Mouse (Mus musculus) lung, embryonic 15.5 days (tissue): ENCODE data around the gene Zc3h15. TPM values are rescaled to one million over a fixed set of nuclear protein-coding genes. Genes with fewer than 3 reads are reported as not detected.

Experiments used
- ATAC-seq: fragments of 200-750 bp; cut with Nextera tagmentation; 2 replicates; pipeline ENCODE4 v1.8.0; 2017; ENCODE audit warnings: moderate number of reproducible peaks, borderline replicate concordance; ENCODE audit not compliant: low FRiP score, low TSS enrichment; ENCODE audit errors: extremely low read depth
- H3K27ac ChIP-seq: fragments of 300-500 bp; sonication (generic); 2 replicates; pipeline ENCODE4 v1.5.1; 2015; ENCODE audit warnings: moderate library complexity, mild to moderate bottlenecking, inconsistent platforms
- H3K27me3 ChIP-seq: fragments of 300-500 bp; sonication (generic); 2 replicates; pipeline ENCODE4 v1.6.1; 2015; ENCODE audit warnings: inconsistent platforms
- H3K36me3 ChIP-seq: fragments of 300-500 bp; sonication (generic); 2 replicates; pipeline ENCODE4 v1.6.1; 2015; ENCODE audit warnings: inconsistent platforms
- H3K4me1 ChIP-seq: fragments of 300-500 bp; sonication (generic); 2 replicates; pipeline ENCODE4 v1.6.1; 2015; ENCODE audit warnings: inconsistent platforms
- H3K4me2 ChIP-seq: fragments of 300-500 bp; sonication (generic); 2 replicates; pipeline ENCODE4 v1.6.1; 2015; ENCODE audit warnings: inconsistent platforms, mild to moderate bottlenecking, moderate library complexity
- H3K4me3 ChIP-seq: fragments of 300-500 bp; sonication (generic); 2 replicates; pipeline ENCODE4 v1.5.1; 2015; ENCODE audit warnings: mild to moderate bottlenecking, inconsistent platforms
- H3K9ac ChIP-seq: fragments of 300-500 bp; sonication (generic); 2 replicates; pipeline ENCODE4 v1.6.1; 2015; ENCODE audit warnings: inconsistent platforms
- H3K9me3 ChIP-seq: fragments of 300-500 bp; sonication (generic); 2 replicates; pipeline ENCODE4 v1.6.1; 2016; ENCODE audit warnings: inconsistent platforms
- WGBS: fragments of 180-500 bp; shearing (Covaris S2); methylation state at CpG from one replicate; pipeline ENCODE4 v1.1.7; 2015; 5-methylcytosine and 5-hydroxymethylcytosine counted together
- polyA plus RNA-seq: library from polyadenylated mRNA; unstranded; fragments of >200 nt; fragmentation: Nextera tagmentation; extraction: Ambion mirVana; gene quantifications from 2 replicates; pipeline ENCODE4 v1.2.1, GENCODE M21; 2015

The Zc3h15 gene
- 99.7 and 106 TPM in 2 replicates for polyA plus RNA-seq

- Histone ChIP-seq H3K4me3 (peak within 1 kb of the TSS; percentile 98), H3K27me3 (no peaks in the 10 kb centered on the region), H3K27ac (peak within 1 kb of the TSS; percentile 91), H3K9ac (peak within 1 kb of the TSS; percentile 95), H3K4me2 (peak within 1 kb of the TSS; percentile 68), H3K36me3 (no peaks in the 10 kb centered on the region), H3K4me1 (peaks cover 13% of the 10 kb centered on the region), H3K9me3 (no peaks in the 10 kb centered on the region)
- peak; percentile 99 for ATAC-seq
- under 1% methylated on average over 78 of the region's 100 CpGs for WGBS
Measured at GRCm38 (mm10) chr2:83644276-83645252, at the start of gene Zc3h15. TSS of gene Zc3h15 (plus strand) at chr2:83644435.

- H3K4me3 ChIP-seq, result no peak overlapping the region
- no peaks in the 10 kb centered on the region for H3K27me3 ChIP-seq
- no peak overlapping the region for H3K4me2 ChIP-seq
- 79% methylated on average over 11 of the region's 11 CpGs for WGBS
- H3K4me1 ChIP-seq, result no peaks in the 10 kb centered on the region
- no peak for ATAC-seq
- H3K9ac ChIP-seq, result no peak overlapping the region
- no peaks in the 10 kb centered on the region for H3K9me3 ChIP-seq
- H3K27ac ChIP-seq, result no peak overlapping the region
- no peaks in the 10 kb centered on the region for H3K36me3 ChIP-seq
Measured at GRCm38 (mm10) chr2:83620558-83621367, 23.5 kb upstream of the Zc3h15 start.

GRCm38 (mm10) chr2:83621511-83621910 is 22.7 kb upstream of the Zc3h15 start:
- no peaks in the 10 kb centered on the region for H3K27me3 ChIP-seq
- H3K4me3 ChIP-seq, result no peak overlapping the region
- H3K4me2 ChIP-seq, result no peak overlapping the region
- no peaks in the 10 kb centered on the region for H3K36me3 ChIP-seq
- no peak overlapping the region for H3K27ac ChIP-seq
- 63% methylated on average over 4 of the region's 4 CpGs for WGBS
- H3K4me1 ChIP-seq, result no peaks in the 10 kb centered on the region
- no peak overlapping the region for H3K9ac ChIP-seq
- H3K9me3 ChIP-seq, result no peaks in the 10 kb centered on the region
- no peak for ATAC-seq

DNA sequence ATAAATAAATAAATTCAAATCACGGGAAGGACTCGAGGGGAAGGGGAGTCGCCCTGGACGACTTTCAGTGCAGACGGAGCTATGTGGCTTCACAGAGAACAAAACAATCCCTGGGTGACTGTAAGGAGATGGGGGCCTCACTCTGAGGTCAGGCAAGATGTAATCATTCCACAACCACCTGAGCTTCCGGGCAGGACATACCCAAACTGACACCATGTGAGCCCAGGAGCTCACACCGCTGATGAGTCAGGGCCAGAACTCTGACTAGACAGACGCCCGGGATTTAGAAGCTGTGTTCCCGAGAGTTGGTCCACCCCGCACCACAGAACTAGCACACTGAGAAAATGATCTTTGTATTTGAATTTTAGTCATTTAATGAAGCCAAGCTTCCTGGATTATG is 21.4 kb upstream of the Zc3h15 start:
- no peak for ATAC-seq
- 25% methylated on average over 11 of the region's 11 CpGs for WGBS
- Histone ChIP-seq H3K4me3 (no peak overlapping the region), H3K9me3 (no peaks in the 10 kb centered on the region), H3K9ac (no peak overlapping the region), H3K4me2 (peak overlapping the region; percentile 17; the same call in 1 of the 2 replicates), H3K36me3 (no peaks in the 10 kb centered on the region), H3K27ac (no peak overlapping the region), H3K4me1 (no peaks in the 10 kb centered on the region), H3K27me3 (no peaks in the 10 kb centered on the region)

GRCm38 (mm10) chr2:83624045-83624444 is 20.2 kb upstream of the Zc3h15 start:
- Histone ChIP-seq H3K27me3 (no peaks in the 10 kb centered on the region), H3K4me1 (no peaks in the 10 kb centered on the region), H3K9ac (no peak overlapping the region), H3K4me2 (no peak overlapping the region), H3K27ac (no peak overlapping the region), H3K9me3 (no peaks in the 10 kb centered on the region), H3K4me3 (no peak overlapping the region), H3K36me3 (no peaks in the 10 kb centered on the region)
- no peak for ATAC-seq
- WGBS, result 54% methylated on average over 4 of the region's 4 CpGs

DNA sequence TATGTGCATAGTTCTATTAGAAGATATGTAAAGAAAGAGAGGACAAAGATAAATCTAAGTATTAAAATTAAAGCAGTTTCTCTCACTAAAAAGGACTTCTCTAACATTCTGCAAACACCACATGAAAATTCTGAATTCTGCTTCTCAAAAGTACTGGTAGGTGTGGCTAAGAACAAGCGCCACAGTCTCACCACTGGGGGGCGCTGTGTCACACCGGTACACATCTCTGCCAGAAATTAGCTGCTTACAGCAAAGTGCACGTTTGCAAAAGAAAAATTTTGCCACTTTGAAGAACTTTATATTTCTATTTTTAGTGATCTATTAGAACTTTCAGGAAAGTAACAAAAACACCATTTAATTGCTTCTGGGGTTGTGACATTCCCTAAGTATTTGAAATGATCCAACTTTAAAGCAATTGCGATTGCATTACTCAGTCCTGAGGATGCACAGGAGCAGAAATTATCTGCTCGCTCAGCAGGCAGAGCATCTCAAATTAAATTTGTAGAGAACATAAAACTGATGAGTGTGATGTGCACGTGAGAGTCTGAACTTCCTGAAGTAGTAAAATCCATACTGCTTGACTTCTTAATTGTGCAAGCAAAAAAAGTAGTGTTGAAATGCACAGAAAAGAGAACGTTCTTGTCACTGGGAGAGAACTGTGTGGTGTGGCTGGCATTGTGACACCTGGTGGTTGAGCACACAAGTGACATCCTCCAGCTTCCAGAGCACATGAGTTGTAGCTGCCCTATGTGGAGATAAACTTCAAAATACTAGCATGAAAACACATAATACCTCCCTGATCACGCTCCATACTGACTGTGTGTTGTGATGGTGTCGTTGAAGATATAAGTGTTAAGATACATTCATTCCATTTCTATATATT is 18.8 kb upstream of the Zc3h15 start:
- H3K4me3 ChIP-seq, result no peak overlapping the region
- no peak for ATAC-seq
- H3K4me1 ChIP-seq, result no peaks in the 10 kb centered on the region
- H3K27ac ChIP-seq, result no peak overlapping the region
- H3K9me3 ChIP-seq, result no peaks in the 10 kb centered on the region
- 31% methylated on average over 10 of the region's 10 CpGs for WGBS
- no peak overlapping the region for H3K4me2 ChIP-seq
- H3K9ac ChIP-seq, result no peak overlapping the region
- no peaks in the 10 kb centered on the region for H3K36me3 ChIP-seq
- no peaks in the 10 kb centered on the region for H3K27me3 ChIP-seq

GRCm38 (mm10) chr2:83626881-83627280 is 17.4 kb upstream of the Zc3h15 start:
- H3K27me3 ChIP-seq, result no peaks in the 10 kb centered on the region

GRCm38 (mm10) chr2:83627495-83627894 is 16.7 kb upstream of the Zc3h15 start:
- no peaks in the 10 kb centered on the region for H3K4me1 ChIP-seq
- H3K27ac ChIP-seq, result no peak overlapping the region
- no peaks in the 10 kb centered on the region for H3K9me3 ChIP-seq
- no peak for ATAC-seq
- H3K4me3 ChIP-seq, result no peak overlapping the region
- WGBS, result 75% methylated on average over 9 of the region's 9 CpGs
- H3K36me3 ChIP-seq, result no peaks in the 10 kb centered on the region
- no peaks in the 10 kb centered on the region for H3K27me3 ChIP-seq
- H3K9ac ChIP-seq, result no peak overlapping the region
- H3K4me2 ChIP-seq, result no peak overlapping the region

More at GRCm38 (mm10) chr2:83626881-83627280, 17.4 kb upstream of the Zc3h15 start:
- no peak for ATAC-seq
- H3K9ac ChIP-seq, result no peak overlapping the region
- no peak overlapping the region for H3K27ac ChIP-seq
- H3K4me3 ChIP-seq, result no peak overlapping the region
- no peaks in the 10 kb centered on the region for H3K9me3 ChIP-seq
- H3K4me2 ChIP-seq, result no peak overlapping the region
- no peaks in the 10 kb centered on the region for H3K36me3 ChIP-seq
- no peaks in the 10 kb centered on the region for H3K4me1 ChIP-seq
- 75% methylated on average over 9 of the region's 9 CpGs for WGBS

DNA sequence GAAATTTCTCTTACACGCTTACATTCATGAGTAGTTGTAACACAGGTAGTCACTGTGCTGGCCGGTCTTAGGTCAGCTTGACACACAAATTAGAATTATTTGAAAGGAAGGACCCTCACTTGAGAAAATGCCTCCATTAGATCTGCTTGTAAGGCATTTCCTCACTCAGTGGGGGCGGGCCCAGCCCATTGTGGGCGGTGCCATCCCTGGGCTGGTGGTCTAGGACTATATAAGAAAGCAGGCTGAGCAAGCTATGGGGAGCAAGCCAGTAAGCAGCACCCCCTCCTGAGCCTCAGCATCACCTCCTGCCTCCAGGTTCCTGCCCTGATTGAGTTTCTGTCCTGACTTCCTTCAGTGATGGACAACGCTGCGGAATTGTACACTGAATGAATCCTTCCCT is 16.3 kb upstream of the Zc3h15 start:
- no peak overlapping the region for H3K4me3 ChIP-seq
- no peaks in the 10 kb centered on the region for H3K36me3 ChIP-seq
- 87% methylated on average over 6 of the region's 6 CpGs for WGBS
- H3K4me2 ChIP-seq, result no peak overlapping the region
- no peaks in the 10 kb centered on the region for H3K27me3 ChIP-seq
- H3K4me1 ChIP-seq, result no peaks in the 10 kb centered on the region
- no peak for ATAC-seq
- no peak overlapping the region for H3K27ac ChIP-seq
- no peak overlapping the region for H3K9ac ChIP-seq
- H3K9me3 ChIP-seq, result no peaks in the 10 kb centered on the region

DNA sequence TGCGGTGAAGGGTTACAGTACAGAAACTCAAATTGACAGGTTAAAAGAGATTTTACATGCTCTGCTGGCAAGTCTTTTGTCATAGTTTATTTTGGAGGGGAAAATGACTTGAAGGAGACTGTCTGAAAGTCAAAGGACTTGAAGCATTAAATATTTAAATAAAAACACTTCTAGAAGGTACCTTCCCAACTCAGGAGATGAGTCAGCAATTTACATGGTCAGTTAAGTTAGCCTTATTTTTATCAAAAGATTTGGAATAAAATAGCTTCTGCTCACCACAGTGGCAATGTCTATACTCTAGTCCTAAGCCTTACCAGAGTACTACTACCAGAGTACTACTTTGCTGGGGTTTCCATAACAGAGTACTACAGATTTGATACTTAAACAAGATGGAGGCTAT is 2.2 kb upstream of the Zc3h15 start:
- Histone ChIP-seq H3K9me3 (no peaks in the 10 kb centered on the region), H3K4me1 (peaks cover 10% of the 10 kb centered on the region), H3K9ac (no peak overlapping the region), H3K4me2 (no peak overlapping the region), H3K4me3 (no peak overlapping the region), H3K36me3 (no peaks in the 10 kb centered on the region), H3K27me3 (no peaks in the 10 kb centered on the region), H3K27ac (no peak overlapping the region)
- ATAC-seq, result no peak
- WGBS, result 83% methylated on average over 1 of the region's 1 CpGs

GRCm38 (mm10) chr2:83648916-83649315 is 4.7 kb downstream of the Zc3h15 start:
- no peaks in the 10 kb centered on the region for H3K9me3 ChIP-seq

More at GRCm38 (mm10) chr2:83648916-83649315, 4.7 kb downstream of the Zc3h15 start:
- Histone ChIP-seq H3K27ac (no peak overlapping the region), H3K36me3 (no peaks in the 10 kb centered on the region), H3K4me2 (no peak overlapping the region), H3K9ac (no peak overlapping the region), H3K4me1 (peaks cover 13% of the 10 kb centered on the region), H3K27me3 (no peaks in the 10 kb centered on the region), H3K4me3 (no peak overlapping the region)
- 79% methylated on average over 9 of the region's 9 CpGs for WGBS
- no peak for ATAC-seq
